Mouse (Mus musculus) monocyte, adult 2 months (primary cell): ENCODE results near the gene Ifnl2.
A peak's percentile ranks its signal among the peaks of the same experiment; 100 is the strongest.
"Not testable (repeated sequence)": the region's sequence is repeated elsewhere in the genome, so short reads cannot be mapped to it uniquely, and the experiment has no call there.

Experiments used
- DNase-seq, 2 experiments: peaks; one replicate each; pipeline ENCODE4 v3.0.0; 2022; ENCODE audit warnings: low spot score in 2 of 2, low read depth in 1 of 2

Ifnl2 gene

DNA sequence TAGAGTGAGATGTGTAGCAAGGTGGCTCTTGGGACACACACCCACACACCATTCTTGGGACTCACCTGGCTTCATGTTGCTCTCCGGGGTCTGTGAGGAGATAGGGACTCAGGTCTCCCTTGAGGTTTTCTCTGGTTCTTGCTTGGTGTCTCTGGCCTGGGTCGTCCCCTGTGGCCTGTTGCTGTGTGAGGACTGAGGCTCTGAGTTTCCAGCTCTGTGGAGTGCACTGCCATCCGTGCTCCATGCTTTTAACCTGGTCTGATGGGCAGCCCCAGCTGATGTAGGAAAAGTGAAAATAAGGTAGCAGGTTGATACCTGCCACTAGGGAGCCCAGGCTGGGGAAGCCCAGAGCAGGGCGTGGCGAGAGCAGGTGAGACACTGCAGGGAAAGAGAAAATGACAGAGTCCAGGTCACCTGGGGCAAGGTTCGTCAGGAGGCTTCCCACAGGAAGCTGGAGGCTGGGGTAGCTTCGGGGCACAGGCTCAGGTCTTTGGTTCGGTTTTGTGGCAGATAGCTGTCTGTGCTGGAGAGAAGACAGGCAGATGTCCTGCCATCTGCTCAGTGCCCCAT is at the start of gene Ifnl2:
TSS of gene Ifnl2 (minus strand) at position 51 of the 570 bp plus-strand sequence.
- DNase-seq = not testable (repeated sequence)

DNA sequence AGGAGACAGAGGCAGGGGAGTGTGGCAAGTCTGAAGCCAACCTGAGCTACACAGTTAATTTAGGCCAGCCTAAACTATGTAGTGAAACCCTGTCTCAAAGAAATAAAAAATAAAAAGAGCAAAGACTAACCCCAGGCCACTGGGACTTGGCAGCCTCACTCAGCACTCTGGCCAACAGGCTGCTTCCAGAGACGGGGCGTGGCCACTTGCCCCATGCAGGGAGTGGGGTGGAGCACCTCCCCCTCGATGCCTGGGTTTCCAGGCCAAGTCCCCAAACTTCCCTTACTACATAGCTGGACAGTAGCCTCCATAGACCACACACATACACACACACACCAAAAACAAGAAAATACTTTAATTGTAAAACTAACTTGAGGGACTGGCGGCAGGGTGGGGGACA is 48.2 kb upstream of the Ifnl2 start:
- DNase-seq = no peak

DNA sequence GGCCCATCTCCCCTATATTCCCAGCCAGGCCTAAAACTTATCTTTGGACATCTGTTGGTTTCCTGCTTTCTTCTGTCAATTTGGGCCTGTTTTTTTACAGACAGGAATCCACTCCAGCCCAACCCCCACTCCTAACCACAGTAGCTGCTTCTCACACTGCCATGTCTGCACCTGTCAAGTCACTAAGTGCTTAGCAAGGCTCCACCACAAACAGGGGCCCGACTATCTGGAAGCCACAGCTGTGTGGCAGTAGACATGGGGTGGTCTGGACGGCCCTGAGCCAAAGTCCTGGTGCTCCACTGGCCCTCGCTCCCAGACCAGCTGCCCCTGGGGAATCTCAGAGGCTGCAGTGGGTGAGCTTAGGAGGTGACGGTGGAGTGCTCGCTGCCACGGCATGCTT is 47.5 kb upstream of the Ifnl2 start:
- DNase-seq = no peak

DNA sequence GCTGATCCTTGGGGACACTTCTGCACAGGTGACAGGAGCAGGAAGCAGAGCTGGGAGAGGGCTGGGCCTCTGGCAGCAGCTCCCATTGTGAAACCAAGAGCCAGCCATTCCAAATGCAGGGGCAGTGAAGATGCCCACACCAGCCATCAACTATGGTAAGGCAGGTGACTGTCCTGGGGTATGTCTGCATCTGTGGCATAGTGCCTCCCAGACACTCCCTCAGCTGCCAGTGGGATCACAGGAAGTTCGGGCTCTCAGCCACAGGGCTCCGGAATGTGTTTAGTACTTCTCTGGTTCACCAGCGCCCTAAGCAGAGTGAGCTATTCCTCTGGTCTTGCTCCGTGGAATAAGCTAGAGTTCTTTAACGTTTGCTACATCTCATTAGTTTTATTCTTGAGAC is 46.8 kb upstream of the Ifnl2 start:
- no peak for DNase-seq

DNA sequence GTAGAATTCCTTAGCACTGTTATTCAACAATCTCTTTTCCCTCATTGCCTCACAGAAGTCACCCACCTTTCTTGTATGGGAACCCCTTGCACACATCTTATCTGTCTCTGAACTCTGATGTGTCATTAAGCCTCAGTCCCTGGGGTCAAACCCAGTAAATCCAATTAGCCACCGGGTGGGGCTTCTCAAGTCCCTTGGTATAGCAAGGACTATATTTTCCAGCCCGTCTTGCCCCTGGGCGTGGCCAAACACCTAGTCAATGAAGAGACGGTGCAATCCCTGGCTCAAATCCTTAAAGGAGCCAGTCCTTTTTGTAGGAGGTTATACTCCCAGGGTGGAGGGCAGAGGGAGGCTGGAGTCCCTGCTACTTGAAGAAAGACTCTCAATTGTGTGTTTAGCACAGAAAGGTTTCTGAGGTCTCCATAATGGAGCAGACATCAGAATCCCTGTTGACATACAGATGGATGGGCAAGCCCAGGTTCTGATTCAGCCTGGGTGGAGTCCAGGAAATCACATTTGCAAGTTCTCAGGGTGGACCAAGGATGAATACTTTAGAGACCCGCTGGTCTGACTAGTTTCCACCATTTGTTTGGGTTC is 45.8 kb upstream of the Ifnl2 start:
- DNase-seq = no peak

DNA sequence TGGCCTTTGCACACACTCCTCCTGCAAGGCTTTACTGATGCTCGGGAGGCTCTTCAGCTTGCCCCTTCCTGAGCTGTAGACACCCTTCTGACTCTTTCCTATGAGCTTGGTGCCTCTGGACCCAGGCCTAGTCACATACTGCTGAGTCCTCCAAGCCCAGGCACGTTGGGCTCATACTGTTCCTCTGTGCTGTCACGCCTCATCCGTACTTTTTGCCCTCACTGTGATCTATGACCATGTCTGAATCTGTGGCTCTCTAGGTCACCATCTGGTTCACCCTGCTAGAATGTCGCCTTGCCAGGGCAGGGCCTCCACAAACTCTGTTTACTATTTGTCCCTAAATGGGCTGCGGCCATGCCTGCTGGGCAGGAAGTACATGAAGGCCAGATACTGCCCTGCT is 42.8 kb upstream of the Ifnl2 start:
- no peak for DNase-seq

DNA sequence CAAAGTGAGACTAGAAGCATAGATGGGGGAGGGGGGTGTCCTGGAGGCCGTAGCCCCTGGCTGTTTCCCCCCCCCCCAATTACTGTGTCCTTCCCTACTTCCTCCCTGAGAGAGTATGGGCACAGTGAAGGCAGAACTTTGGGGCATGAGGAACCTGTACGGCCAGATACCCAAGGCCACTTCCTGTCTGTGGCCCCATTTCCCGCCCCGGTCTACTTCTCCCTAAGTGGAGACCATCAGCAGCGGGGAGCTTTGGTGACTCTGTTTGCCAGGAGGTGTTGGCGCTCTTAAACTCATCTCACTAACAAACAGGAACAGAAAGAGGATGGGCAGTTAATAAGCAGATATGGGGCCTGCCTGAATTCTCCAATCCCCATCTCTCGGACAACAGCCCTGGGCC is 37.4 kb upstream of the Ifnl2 start:
- DNase-seq = peak in 1 of 2 experiments; percentile 28

DNA sequence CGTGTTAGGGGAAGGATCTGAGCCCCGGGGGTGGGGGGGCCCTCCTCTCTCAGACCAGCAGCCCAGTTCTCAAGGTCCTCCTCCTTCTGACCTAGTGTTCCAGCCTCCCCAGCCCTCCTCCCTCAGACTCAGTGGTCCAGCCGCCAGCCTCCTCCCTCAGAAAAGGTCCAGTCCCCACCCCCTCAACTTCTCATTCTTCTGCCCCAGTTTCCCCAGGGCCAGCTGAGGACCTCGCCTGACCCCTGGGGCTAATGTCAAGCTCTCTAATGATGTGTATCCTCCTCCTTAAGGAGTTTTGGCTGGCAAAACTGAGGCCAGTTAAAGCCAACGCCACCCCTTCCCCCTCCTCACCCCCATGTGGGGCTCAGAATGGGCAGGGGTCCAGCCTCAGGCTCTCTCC is 36.9 kb upstream of the Ifnl2 start, which contains the start of gene Nccrp1:
TSS of gene Nccrp1 (minus strand) at position 101 of the 400 bp plus-strand sequence.
- DNase-seq = no peak

DNA sequence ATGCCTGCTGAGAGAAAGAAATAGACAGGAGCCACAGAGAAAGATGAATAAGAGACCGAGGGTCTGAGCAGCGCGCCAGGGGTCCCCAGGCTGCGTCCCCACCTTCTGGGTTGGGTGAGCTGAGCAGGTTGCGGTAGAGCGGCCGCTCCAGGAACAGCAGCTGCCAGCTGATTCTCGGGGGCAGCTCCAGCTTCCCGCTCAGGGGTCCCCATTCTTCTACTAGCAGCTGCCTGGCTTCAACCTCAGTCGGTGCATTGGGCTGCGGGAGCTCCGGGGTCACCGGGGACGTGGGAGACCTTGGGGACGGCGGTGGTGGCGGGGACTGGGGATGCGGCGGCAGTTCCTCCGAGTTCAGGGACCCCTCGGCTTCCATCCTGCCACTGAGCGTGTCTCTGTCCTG is 36.4 kb upstream of the Ifnl2 start:
- no peak for DNase-seq

DNA sequence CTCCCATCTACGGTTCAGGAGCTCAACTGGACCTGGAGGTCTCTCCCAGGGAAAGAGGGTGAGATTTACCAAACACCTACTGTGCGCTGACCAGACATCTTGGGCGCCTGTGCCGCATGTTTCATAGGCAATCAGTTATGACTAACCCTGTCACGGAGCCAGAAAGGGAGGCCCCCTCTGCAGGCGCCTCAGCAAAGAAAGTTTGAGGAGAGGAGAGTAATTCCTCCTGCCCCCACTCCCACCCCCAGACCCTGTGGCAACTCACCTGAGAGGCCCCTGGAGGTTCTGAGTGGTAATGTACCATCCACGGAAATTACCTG is 35.6 kb upstream of the Ifnl2 start:
- DNase-seq = no peak

DNA sequence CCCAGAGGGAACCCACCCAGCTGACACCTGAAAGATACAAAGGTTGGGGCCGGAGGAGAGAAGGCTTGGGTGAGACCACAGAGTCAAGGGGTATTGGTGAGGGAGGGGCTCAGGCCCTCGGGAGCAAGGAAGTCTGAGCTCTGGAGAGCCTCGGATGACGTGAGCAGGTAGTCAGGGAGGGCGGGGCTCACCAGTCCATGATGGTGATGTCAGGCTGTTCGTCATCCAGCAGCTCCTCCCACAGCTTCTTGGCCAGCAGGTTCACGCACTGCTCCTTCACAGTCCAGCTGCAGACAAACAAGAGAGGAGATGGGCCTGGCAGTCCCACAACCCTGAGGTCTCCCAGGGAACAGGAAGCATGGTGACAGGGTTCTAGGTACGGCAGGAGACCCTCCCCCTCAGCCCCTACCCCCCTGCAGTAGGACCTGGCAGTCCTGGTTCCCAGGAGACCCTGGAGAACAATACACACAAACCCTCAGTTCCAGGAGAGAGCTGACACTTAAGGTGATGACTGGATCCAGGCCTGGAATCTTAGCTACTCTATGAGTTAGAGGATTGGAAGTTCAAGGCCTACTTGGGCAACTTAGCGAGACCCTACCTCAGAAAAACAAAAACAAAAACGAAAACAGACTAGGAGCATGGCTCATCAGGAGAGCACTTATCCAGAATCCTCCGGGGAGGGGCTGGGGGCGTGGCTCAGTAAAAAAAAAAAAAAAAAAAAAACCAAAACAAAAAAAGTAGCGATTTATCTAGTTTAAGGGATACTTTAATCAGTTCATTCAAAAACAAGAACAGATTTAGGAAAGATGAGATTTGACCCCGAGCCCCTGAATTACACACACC is 35.0 kb upstream of the Ifnl2 start:
- DNase-seq = no peak

DNA sequence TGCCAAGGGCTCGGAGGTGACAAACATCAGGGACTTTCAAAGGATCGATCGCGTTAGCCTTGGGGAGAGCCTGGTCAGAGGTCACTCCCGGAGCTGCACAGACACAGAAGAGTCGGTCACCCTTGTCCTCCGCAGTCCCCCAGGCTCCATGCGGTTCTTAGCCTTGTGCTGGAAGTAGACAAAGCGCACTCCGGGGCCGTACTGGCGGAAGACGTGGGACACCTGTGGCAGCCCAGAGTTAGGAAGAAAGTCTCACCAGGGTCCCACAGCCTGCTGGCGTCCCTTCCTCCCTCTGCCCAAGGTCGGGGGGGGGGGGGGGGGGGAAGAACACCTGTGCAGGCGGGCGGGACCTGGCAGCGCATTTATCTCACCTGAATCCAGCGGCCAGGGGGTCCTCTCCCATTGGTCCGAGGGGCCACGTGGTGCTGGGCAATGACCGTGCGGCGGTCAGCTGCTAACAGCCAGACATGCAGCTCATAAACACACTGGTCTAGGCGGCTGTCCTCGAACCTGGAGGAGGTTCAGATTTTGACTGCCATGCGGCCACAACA is 33.9 kb upstream of the Ifnl2 start:
- DNase-seq = no peak

DNA sequence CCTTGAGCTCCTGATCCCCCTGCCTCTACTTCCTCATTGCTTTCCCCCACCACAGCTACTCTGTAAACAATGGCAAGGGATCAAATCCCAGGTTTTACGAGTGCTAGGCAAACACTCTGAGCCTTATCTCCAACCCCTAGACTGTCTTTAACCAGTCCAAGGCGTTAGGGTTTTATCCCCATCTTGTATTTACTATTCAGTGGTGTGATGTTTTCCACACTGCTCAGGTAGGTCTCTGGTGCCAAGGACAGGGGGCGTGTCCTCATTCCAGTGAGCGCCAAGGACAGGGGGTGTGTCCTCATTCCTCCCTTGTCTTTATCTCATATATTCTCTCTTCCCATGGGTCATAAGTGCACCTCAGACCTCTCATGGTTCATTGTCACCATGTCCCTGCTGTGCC is 30.3 kb upstream of the Ifnl2 start, which contains the start of gene Sycn:
TSS of gene Sycn (plus strand) at position 360 of the 400 bp plus-strand sequence.
- DNase-seq = no peak

DNA sequence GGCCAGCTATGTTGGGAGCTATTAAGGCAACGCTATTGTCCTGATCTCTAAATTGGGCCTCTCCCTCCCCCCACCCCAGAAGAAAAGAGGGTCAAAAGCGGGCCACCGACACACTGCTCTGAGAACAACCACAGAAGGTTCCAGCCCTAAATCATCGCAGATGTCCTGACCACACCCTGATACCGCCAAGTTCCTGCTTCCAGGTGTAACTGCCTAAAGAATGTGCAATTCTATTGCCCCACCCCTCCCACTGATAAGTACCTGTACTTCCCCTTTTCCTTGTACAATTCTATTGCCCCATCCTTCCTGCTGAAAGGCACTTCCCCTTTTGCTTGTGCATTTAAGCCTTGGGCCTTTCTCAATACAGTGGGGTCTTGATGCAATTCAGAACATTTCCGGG is 28.6 kb upstream of the Ifnl2 start:
- not testable (repeated sequence) for DNase-seq

DNA sequence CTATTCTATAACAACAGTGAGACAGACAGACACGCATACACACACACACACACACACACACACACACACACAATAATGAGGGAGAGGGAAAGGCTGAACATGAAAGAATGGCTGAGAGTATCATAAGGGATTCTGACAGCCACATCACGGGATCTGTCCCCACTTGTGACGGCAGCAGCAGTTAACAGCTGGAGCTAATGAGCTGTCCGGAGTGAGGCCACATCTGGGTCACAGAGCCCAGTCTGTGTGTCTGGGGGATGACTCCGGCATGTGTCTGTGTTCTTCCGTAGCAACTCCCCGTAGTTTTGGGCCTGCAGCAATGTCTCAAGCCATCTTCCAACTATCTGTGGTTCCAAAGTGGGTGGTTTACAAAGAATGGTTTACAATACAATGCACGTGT is 21.8 kb upstream of the Ifnl2 start:
- no peak for DNase-seq

DNA sequence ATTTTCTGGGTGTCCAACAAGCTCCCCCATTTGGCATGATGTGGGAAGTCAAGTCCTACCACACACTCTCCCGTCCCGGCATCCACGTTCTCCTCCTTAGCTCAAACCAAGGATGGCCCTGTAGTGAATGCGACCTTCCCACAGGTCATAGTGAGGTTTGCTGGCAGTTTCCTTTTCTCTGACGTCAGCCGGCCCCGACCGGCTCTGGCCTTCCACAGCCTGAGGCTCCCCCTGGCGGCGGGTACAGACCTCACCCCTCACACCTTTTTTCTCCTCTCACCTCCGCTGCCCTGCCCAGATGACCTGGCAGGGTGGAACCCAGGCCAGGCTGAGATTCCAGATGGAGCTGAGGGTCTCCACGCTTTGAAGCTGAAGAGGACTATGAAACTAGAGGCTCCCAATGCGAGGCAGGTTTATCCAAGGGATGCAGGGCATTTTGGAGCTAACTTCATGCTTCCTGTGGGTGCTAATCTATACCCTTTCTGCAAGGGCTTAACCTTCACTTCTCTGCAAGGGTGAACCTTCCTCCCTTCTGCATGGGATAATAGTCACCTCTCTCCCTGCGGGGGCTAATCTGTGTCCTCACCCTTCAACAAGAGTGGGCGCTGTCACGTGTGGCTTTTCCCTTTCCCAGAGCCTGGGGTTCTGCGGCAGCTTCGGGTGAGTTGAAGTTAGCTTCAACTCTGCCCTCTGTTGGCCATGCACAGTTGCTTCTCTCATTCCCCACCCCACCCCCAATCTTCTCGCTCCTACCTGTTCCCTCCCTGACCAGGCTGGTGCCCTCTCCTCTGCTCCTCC is 17.9 kb upstream of the Ifnl2 start:
- DNase-seq = peak; percentile 41 to 75

DNA sequence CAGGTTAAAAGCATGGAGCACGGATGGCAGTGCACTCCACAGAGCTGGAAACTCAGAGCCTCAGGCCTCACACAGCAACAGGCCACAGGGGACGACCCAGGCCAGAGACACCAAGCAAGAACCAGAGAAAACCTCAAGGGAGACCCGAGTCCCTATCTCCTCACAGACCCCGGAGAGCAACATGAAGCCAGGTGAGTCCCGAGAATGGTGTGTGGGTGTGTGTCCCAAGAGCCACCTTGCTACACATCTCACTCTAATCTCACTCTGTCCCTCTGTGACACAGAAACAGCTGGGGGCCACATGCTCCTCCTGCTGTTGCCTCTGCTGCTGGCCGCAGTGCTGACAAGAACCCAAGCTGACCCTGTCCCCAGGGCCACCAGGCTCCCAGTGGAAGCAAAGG is 12.3 kb upstream of the Ifnl2 start, which contains the start of gene Ifnl3:
TSS of gene Ifnl3 (plus strand) at position 301 of the 400 bp plus-strand sequence.
- DNase-seq = not testable (repeated sequence)

DNA sequence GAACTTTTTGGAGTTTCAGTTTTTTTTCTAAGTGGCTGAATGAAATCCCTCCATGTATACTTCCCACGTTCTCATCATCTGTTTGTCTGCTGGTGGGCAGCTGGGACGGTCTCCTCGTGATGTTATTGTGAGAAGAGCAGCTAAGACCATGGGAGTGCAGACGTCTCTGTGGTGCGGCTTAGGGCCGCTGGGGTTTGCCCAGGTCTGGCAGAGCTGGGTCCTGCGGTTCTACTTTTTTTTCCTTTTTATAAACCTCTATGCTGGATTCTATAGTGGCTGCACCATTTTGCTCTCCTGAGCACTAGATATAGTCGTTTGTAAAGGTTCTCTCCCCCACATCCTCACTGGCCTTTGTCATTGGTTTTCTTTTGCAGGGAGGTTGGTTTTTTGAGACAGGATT is 1.2 kb upstream of the Ifnl2 start:
- no peak for DNase-seq

DNA sequence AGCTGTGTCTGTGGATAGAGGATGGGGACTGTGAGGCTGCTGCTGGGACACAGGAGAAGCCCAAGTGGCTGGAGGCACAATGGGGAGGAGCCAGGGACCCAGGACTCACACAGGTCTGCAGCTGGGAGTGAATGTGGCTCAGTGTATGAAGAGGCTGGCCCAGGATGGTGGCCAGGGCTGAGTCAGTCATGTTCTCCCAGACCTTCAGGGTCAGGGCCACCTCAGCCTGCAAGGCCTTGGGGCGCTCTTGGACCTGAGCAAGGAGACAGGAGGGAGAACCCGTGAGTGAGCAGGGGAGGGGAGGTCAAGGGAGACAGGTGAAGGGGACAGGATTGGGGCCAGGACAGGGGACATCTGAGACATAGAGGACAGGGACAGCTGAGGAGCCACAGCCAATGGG is 1.1 kb downstream of the Ifnl2 start:
- not testable (repeated sequence) for DNase-seq

DNA sequence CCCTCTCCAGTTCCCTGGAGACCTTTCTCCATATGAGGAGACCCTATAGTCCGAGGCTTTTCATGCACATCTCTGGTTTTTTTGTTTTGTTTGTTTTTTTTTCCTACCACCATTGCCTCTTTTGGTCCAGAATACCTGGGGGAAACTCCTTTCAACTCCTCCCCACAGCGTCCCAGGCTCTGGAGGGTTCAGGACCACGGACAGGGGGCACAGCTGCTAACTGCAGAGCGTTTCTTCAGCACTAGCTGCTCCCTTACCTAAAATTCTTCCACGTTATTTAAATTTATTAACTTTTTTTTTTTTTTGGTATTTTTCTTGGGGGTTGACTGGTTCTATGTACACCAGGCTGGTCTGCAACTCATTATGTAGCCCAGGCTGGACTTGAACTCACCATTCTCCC is 4.7 kb downstream of the Ifnl2 start:
- no peak for DNase-seq

DNA sequence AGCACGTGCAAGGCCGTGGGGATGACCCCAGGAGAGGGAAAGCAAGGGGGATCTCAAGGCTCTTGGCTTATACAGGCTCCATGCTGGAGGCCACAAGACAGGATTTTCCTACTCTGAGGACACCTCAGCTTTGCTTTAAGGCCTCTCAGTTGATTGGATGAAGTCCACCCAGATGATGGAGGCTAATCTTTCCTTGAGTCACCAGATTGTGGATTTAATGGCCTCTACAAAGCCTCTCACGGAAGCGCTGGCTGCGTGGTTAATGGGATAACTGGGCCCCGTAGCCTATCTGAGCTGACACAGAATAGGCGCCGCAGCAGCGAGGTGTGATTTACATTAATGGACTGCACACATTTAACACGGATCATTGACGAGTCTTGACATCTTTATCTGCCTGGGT is 14.8 kb downstream of the Ifnl2 start:
- no peak for DNase-seq
